Mouse (Mus musculus) liver, adult 2 months (tissue): ENCODE results near the gene Sf3a1. TPM values are rescaled to one million over a fixed set of nuclear protein-coding genes. Genes with fewer than 3 reads are reported as not detected.

Source experiments
- DNase-seq: peaks from one replicate; pipeline ENCODE4 v3.0.0-alpha.2; 2011; ENCODE audit warnings: low read depth, low spot score; ENCODE audit errors: extremely low read depth
- H3K27ac ChIP-seq: fragments of 200-500 bp; replicated peaks from 2 replicates; pipeline ENCODE4 v1.5.1; 2012; ENCODE audit warnings: low read depth, mild to moderate bottlenecking, control low read depth, inconsistent platforms, low read length; ENCODE audit not compliant: insufficient read depth
- H3K27me3 ChIP-seq: fragments of 200-500 bp; 2 replicates; pipeline ENCODE4 v1.6.1; 2012; ENCODE audit warnings: mild to moderate bottlenecking, moderate library complexity, low read length, inconsistent platforms; ENCODE audit not compliant: control insufficient read depth, insufficient read depth
- H3K36me3 ChIP-seq: fragments of 200-500 bp; 2 replicates; pipeline ENCODE4 v1.6.1; 2012; ENCODE audit warnings: low read length, inconsistent platforms; ENCODE audit not compliant: control insufficient read depth, insufficient read depth
- H3K4me1 ChIP-seq: fragments of 200-500 bp; 2 replicates; pipeline ENCODE4 v1.6.1; 2011; ENCODE audit warnings: low read length; ENCODE audit not compliant: control insufficient read depth, insufficient read depth
- H3K4me3 ChIP-seq: fragments of 200-500 bp; 2 replicates; pipeline ENCODE4 v1.5.1; 2011; ENCODE audit warnings: low read depth, mild to moderate bottlenecking, control low read depth, low read length, moderate library complexity; ENCODE audit not compliant: insufficient read depth
- H3K79me2 ChIP-seq: fragments of 200-500 bp; 2 replicates; pipeline ENCODE4 v1.6.1; 2012; ENCODE audit warnings: inconsistent platforms, mild to moderate bottlenecking, low read length, moderate library complexity; ENCODE audit not compliant: control insufficient read depth, insufficient read depth
- H3K9ac ChIP-seq: fragments of 200-500 bp; 2 replicates; pipeline ENCODE4 v1.6.1; 2012; ENCODE audit warnings: low read depth, mild to moderate bottlenecking, control low read depth, inconsistent platforms, low read length
- CTCF ChIP-seq: fragments of 200-500 bp; IDR thresholded peaks from 2 replicates; pipeline ENCODE4 v1.5.1; 2011; ENCODE audit warnings: low read depth, low read length, control low read depth
- POLR2A ChIP-seq: fragments of 200-500 bp; IDR thresholded peaks from 2 replicates; pipeline ENCODE4 v1.6.1; 2011; ENCODE audit warnings: low read length, control low read depth; ENCODE audit not compliant: insufficient read depth; ENCODE audit errors: extremely low read depth
- WGBS: fragments of 180-500 bp; shearing (Covaris S2); methylation state at CpG from one replicate; pipeline ENCODE4 v1.1.7; 2018; 5-methylcytosine and 5-hydroxymethylcytosine counted together
- polyA plus RNA-seq: library from polyadenylated mRNA; depleted of rRNA; stranded (reverse); fragments of >200 nt; gene quantifications from 2 replicates; pipeline ENCODE4 v1.2.3, GENCODE M21; 2012
- total RNA-seq: library from RNA; depleted of rRNA; stranded (reverse); fragments of >200 nt; gene quantifications from 2 replicates; pipeline ENCODE4 v1.2.3, GENCODE M21; 2014

The Sf3a1 gene
- total and polyA plus RNA-seq, 2 experiments, result 4.3 to 12.2 TPM

DNA sequence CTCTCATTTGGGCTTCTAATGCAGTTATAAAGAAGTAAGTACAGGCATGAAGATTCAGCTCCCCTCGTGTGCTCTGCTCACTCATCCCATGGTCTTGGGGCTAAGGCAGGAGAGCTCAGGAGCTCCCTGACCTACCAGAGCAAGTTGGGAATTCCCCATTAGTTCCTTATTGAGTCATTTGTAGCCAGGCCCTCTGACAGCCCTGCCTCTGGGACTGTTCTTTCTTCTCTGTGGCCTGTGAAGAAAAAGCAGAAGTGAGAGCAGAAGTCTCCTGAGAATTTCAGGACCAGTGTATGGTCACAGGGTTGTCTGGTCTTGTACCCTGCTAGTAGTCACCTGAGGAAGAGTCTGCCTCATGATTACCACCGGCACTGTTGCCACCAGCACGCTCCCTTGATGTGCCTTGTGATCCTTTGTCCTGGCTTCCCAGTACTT, 35.5 kb downstream of the Sf3a1 start:
- TF ChIP-seq CTCF (no peak), POLR2A (no peak)
- no peaks in the 10 kb centered on the region for H3K27me3 ChIP-seq
- H3K4me3 ChIP-seq, result no peak overlapping the region
- peaks cover 16% of the 10 kb centered on the region for H3K4me1 ChIP-seq
- DNase-seq, result no peak
- H3K27ac ChIP-seq, result no peak overlapping the region
- peaks cover 48% of the 10 kb centered on the region for H3K79me2 ChIP-seq
- 77% methylated on average over 3 of the region's 3 CpGs for WGBS
- no peaks in the 10 kb centered on the region for H3K36me3 ChIP-seq
- no peak overlapping the region for H3K9ac ChIP-seq

DNA sequence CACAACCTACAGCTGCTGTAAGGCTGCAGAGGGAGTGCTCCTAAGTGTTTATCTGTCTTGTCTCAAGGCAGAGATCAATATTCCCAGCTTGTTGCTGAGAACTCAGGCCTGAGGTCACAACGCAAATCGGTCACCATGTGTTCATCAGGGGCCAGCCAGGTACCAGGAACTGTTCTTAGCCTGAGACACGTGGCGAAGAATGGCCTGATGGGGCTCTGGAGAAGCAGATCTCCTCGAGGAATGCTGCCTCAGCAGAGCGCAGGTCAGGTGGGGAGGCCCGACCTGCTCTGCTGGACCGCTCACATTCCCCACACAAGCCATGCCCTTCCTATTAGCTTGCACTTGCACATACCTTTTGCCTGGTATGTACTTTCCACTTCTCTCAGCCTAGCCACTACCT, 36.5 kb downstream of the Sf3a1 start:
- Histone ChIP-seq H3K27me3 (no peaks in the 10 kb centered on the region), H3K9ac (no peak overlapping the region), H3K79me2 (peaks cover 48% of the 10 kb centered on the region), H3K27ac (no peak overlapping the region), H3K36me3 (no peaks in the 10 kb centered on the region), H3K4me3 (no peak overlapping the region), H3K4me1 (peaks cover 8% of the 10 kb centered on the region)
- TF ChIP-seq POLR2A, result no peak
- TF ChIP-seq CTCF, result no peak
- DNase-seq, result no peak
- 83% methylated on average over 8 of the region's 8 CpGs for WGBS

DNA sequence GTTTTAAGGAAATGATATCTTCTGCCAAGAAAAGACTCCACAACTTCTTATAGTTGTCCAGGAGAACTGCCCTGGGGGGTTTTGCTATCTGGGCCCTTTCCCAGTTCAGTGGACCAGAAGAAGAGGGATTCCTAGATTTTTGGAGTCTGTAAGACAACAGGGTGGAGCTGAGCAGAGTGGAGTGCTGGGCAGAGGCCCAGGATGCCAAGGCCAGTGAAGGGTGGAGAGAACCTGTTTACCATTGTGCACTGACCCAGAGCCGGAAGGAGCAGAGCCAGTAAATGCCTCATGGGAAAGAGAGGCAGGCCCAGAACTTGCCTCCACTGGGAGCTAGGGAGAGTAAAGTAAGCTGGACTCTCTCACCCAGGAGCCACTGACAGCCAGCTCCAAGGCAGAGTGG, 37.5 kb downstream of the Sf3a1 start:
- Histone ChIP-seq H3K27me3 (no peaks in the 10 kb centered on the region), H3K4me3 (no peak overlapping the region), H3K4me1 (peaks cover 8% of the 10 kb centered on the region), H3K36me3 (no peaks in the 10 kb centered on the region), H3K27ac (peak overlapping the region; percentile 34), H3K79me2 (peaks cover 43% of the 10 kb centered on the region; the same call in 1 of the 2 replicates), H3K9ac (no peak overlapping the region)
- TF ChIP-seq POLR2A (no peak), CTCF (no peak)
- peak; percentile 87 for DNase-seq
- 20% methylated on average over 1 of the region's 1 CpGs for WGBS

DNA sequence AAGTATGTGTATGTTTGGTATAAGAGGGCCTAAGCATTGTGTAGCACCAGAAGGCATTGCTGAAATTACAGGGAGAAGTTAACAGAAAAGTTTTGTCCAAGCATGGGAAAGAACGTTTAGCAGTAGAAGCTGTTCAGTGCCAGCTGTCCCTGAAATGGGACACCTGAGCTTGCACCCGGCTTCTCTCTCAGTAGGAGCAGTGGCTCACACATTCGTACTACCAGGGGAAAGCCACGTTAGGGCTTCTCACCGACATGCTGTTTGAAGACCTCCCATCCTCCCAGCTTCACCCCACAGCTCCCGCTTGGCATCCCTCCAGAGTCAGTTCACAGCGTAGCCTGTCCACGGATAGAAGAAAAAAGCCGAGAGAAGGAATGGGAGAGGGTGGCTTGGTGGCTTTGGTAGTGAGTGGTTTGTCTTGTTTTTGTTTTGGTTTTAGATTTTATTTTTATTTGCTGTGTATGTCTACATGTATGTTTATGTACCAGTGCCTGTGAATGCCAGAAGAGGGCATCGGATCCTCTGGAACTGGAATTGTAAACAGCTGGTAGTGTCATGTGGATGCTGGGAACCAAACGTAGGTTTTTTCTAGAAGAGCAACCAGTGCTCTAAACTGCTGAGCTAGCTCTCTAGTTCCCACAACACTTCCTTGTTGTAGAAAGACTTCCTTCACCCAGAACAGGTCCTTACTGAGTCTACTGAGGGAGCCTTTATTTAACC, 42.0 kb downstream of the Sf3a1 start:
- TF ChIP-seq POLR2A, result no peak
- TF ChIP-seq CTCF, result no peak
- Histone ChIP-seq H3K27me3 (no peaks in the 10 kb centered on the region), H3K79me2 (peaks cover 19% of the 10 kb centered on the region; the same call in 1 of the 2 replicates), H3K4me3 (no peak overlapping the region), H3K4me1 (peaks cover 13% of the 10 kb centered on the region), H3K27ac (0 out of 2 replicates have a peak overlapping the region, but pooled peaks have one; percentile 1), H3K36me3 (peaks cover 8% of the 10 kb centered on the region), H3K9ac (no peak overlapping the region)
- DNase-seq, result peak; percentile 70
- 68% methylated on average over 11 of the region's 11 CpGs for WGBS

DNA sequence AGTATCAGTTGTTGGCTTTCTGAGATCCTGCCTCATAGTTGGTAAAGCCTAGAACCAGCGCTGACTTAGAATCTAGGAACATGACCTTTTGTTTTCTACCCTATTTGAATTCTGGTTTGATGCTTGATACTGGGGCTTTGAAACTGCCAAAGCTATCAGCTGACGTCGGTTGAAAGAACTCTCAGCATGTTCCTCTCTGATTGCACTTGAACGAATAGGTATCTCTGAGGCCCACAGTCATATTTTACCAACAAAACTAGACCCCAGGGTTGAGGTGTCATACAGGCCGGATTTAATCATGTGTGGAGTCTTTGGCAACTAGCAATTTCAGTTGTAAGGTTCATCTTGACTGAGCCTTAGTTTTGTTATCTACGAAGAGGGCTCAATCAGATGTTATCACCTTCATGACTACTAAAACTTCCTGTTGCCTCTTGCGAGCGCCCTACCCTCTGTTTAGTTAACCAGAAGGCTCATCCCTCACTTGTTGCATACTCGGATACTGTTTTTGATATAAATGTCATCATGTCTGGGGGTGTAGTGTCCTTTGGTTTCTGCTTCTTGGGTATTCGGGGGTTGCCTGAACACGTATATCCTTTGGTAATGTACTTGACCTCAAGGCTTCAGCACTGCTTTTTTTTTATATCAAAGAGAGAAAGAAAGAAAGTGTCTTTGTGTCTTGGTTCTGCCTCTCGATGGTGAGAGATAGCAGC, 43.0 kb downstream of the Sf3a1 start:
- no peak for DNase-seq
- WGBS, result 69% methylated on average over 12 of the region's 12 CpGs
- Histone ChIP-seq H3K9ac (no peak overlapping the region), H3K36me3 (peaks cover 8% of the 10 kb centered on the region), H3K4me1 (peaks cover 8% of the 10 kb centered on the region), H3K4me3 (no peak overlapping the region), H3K27ac (peak overlapping the region; percentile 26), H3K79me2 (peaks cover 19% of the 10 kb centered on the region; the same call in 1 of the 2 replicates), H3K27me3 (no peaks in the 10 kb centered on the region)
- TF ChIP-seq CTCF (no peak), POLR2A (no peak)
